Mouse (Mus musculus): Measurements from ENCODE around the gene Rad51b. TPM values are rescaled to one million over a fixed set of nuclear protein-coding genes. Genes with fewer than 3 reads are reported as not detected.

Rad51b gene
- total and polyA plus RNA-seq, 2 experiments from 2014 or later = 1.1 TPM

- WGBS = 72% methylated on average over 5 of the region's 5 CpGs
- ATAC-seq = no peak
Measured at GRCm38 (mm10) chr12:79346198-79346733, 49.2 kb downstream of the Rad51b start.

GRCm38 (mm10) chr12:79347643-79348042 is 50.6 kb downstream of the Rad51b start:
- Histone ChIP-seq H3K27ac (no peak overlapping the region), H3K4me1 (ENCODE audit: insufficient read depth, low read length) (no peaks in the 10 kb centered on the region), H3K9ac (replicated peaks; ENCODE audit: low read length) (no peak overlapping the region), H3K9me3 (ENCODE audit: low read length) (no peaks in the 10 kb centered on the region), H3K27me3 (ENCODE audit: insufficient read depth, low read length) (no peaks in the 10 kb centered on the region), H3K4me3 (ENCODE audit: low read length) (no peak overlapping the region), H3K36me3 (ENCODE audit: insufficient read depth, low read length) (no peaks in the 10 kb centered on the region), H3K4me2 (ENCODE audit: low read depth, low read length) (no peak overlapping the region)
- TF ChIP-seq CTCF (IDR thresholded peaks at IDR 0.05; ENCODE audit: low read depth) = peak; percentile 83
- 11% methylated on average over 6 of the region's 6 CpGs for WGBS
- DNase-seq (ENCODE audit: low spot score) (peak; percentile 92), ATAC-seq (peak; percentile 79)

More at GRCm38 (mm10) chr12:79346198-79346733, 49.2 kb downstream of the Rad51b start:
- H3K9ac ChIP-seq (replicated peaks; ENCODE audit: low read length) = no peak overlapping the region
- no peaks in the 10 kb centered on the region for H3K36me3 ChIP-seq (ENCODE audit: insufficient read depth, low read length)
- no peaks in the 10 kb centered on the region for H3K9me3 ChIP-seq (ENCODE audit: low read length)
- no peaks in the 10 kb centered on the region for H3K27me3 ChIP-seq (ENCODE audit: insufficient read depth, low read length)
- H3K4me2 ChIP-seq (ENCODE audit: low read depth, low read length) = no peak overlapping the region
- no peak overlapping the region for H3K27ac ChIP-seq
- no peaks in the 10 kb centered on the region for H3K4me1 ChIP-seq (ENCODE audit: insufficient read depth, low read length)
- DNase-seq (ENCODE audit: low spot score) = no peak
- no peak for TF ChIP-seq CTCF (IDR thresholded peaks at IDR 0.05; ENCODE audit: low read depth)
- no peak overlapping the region for H3K4me3 ChIP-seq (ENCODE audit: low read length)

- no peak overlapping the region for H3K4me3 ChIP-seq (ENCODE audit: low read length)
- TF ChIP-seq CTCF (IDR thresholded peaks at IDR 0.05; ENCODE audit: low read depth) = no peak
- no peak overlapping the region for H3K4me2 ChIP-seq (ENCODE audit: low read depth, low read length)
- no peaks in the 10 kb centered on the region for H3K4me1 ChIP-seq (ENCODE audit: insufficient read depth, low read length)
- H3K9ac ChIP-seq (replicated peaks; ENCODE audit: low read length) = no peak overlapping the region
- no peak overlapping the region for H3K27ac ChIP-seq
- no peaks in the 10 kb centered on the region for H3K9me3 ChIP-seq (ENCODE audit: low read length)
- H3K27me3 ChIP-seq (ENCODE audit: insufficient read depth, low read length) = no peaks in the 10 kb centered on the region
- 93% methylated on average over 7 of the region's 7 CpGs for WGBS
- no peaks in the 10 kb centered on the region for H3K36me3 ChIP-seq (ENCODE audit: insufficient read depth, low read length)
- ATAC-seq (no peak), DNase-seq (ENCODE audit: low spot score) (no peak)
Measured at GRCm38 (mm10) chr12:79351461-79351860, 54.4 kb downstream of the Rad51b start.

- Histone ChIP-seq H3K4me2 (ENCODE audit: low read depth, low read length) (no peak overlapping the region), H3K27me3 (ENCODE audit: insufficient read depth, low read length) (no peaks in the 10 kb centered on the region), H3K27ac (no peak overlapping the region), H3K9ac (replicated peaks; ENCODE audit: low read length) (no peak overlapping the region), H3K4me1 (ENCODE audit: insufficient read depth, low read length) (no peaks in the 10 kb centered on the region), H3K9me3 (ENCODE audit: low read length) (no peaks in the 10 kb centered on the region), H3K4me3 (ENCODE audit: low read length) (no peak overlapping the region), H3K36me3 (ENCODE audit: insufficient read depth, low read length) (no peaks in the 10 kb centered on the region)
- DNase-seq (ENCODE audit: low spot score) (no peak), ATAC-seq (no peak)
- no peak for TF ChIP-seq CTCF (IDR thresholded peaks at IDR 0.05; ENCODE audit: low read depth)
- 86% methylated on average over 3 of the region's 3 CpGs for WGBS
Measured at GRCm38 (mm10) chr12:79352086-79352741, 55.1 kb downstream of the Rad51b start.

- ATAC-seq (no peak), DNase-seq (ENCODE audit: low spot score) (no peak)
- H3K4me2 ChIP-seq (ENCODE audit: low read depth, low read length) = no peak overlapping the region
- no peak overlapping the region for H3K9ac ChIP-seq (replicated peaks; ENCODE audit: low read length)
- TF ChIP-seq CTCF (IDR thresholded peaks at IDR 0.05; ENCODE audit: low read depth) = no peak
- H3K27me3 ChIP-seq (ENCODE audit: insufficient read depth, low read length) = no peaks in the 10 kb centered on the region
- H3K4me1 ChIP-seq (ENCODE audit: insufficient read depth, low read length) = no peaks in the 10 kb centered on the region
- peak overlapping the region; percentile 48; the same call in 1 of the 2 replicates for H3K27ac ChIP-seq
- WGBS = 35% methylated on average over 3 of the region's 3 CpGs
- H3K9me3 ChIP-seq (ENCODE audit: low read length) = no peaks in the 10 kb centered on the region
- H3K4me3 ChIP-seq (ENCODE audit: low read length) = no peak overlapping the region
- no peaks in the 10 kb centered on the region for H3K36me3 ChIP-seq (ENCODE audit: insufficient read depth, low read length)
Measured at GRCm38 (mm10) chr12:79352742-79353114, 55.6 kb downstream of the Rad51b start.

- Histone ChIP-seq H3K27me3 (ENCODE audit: insufficient read depth, low read length) (no peaks in the 10 kb centered on the region), H3K4me1 (ENCODE audit: insufficient read depth, low read length) (no peaks in the 10 kb centered on the region), H3K4me3 (ENCODE audit: low read length) (no peak overlapping the region), H3K36me3 (ENCODE audit: insufficient read depth, low read length) (no peaks in the 10 kb centered on the region), H3K27ac (peak overlapping the region; percentile 48; the same call in 1 of the 2 replicates), H3K9ac (replicated peaks; ENCODE audit: low read length) (no peak overlapping the region), H3K4me2 (ENCODE audit: low read depth, low read length) (no peak overlapping the region), H3K9me3 (ENCODE audit: low read length) (no peaks in the 10 kb centered on the region)
- 58% methylated on average over 5 of the region's 5 CpGs for WGBS
- no peak for TF ChIP-seq CTCF (IDR thresholded peaks at IDR 0.05; ENCODE audit: low read depth)
- DNase-seq (ENCODE audit: low spot score) (no peak), ATAC-seq (no peak)
Measured at GRCm38 (mm10) chr12:79353356-79353755, 56.3 kb downstream of the Rad51b start.

GRCm38 (mm10) chr12:79354621-79355020 is 57.5 kb downstream of the Rad51b start:
- H3K27me3 ChIP-seq (ENCODE audit: insufficient read depth, low read length) = no peaks in the 10 kb centered on the region
- no peak for TF ChIP-seq CTCF (IDR thresholded peaks at IDR 0.05; ENCODE audit: low read depth)
- H3K4me2 ChIP-seq (ENCODE audit: low read depth, low read length) = no peak overlapping the region
- no peak overlapping the region for H3K27ac ChIP-seq
- no peaks in the 10 kb centered on the region for H3K9me3 ChIP-seq (ENCODE audit: low read length)
- DNase-seq (ENCODE audit: low spot score) (no peak), ATAC-seq (no peak)
- WGBS = 82% methylated on average over 7 of the region's 7 CpGs
- H3K9ac ChIP-seq (replicated peaks; ENCODE audit: low read length) = no peak overlapping the region
- no peak overlapping the region for H3K4me3 ChIP-seq (ENCODE audit: low read length)
- H3K36me3 ChIP-seq (ENCODE audit: insufficient read depth, low read length) = no peaks in the 10 kb centered on the region
- H3K4me1 ChIP-seq (ENCODE audit: insufficient read depth, low read length) = no peaks in the 10 kb centered on the region
